Mouse (Mus musculus): ENCODE results near the gene Iqgap1. TPM values are rescaled to one million over a fixed set of nuclear protein-coding genes. Genes with fewer than 3 reads are reported as not detected.

Iqgap1 gene
- polyA plus RNA-seq, 2 experiments = 5.5 to 11.2 TPM

GRCm38 (mm10) chr7:80721041-80721440 is 104.7 kb downstream of the Iqgap1 start:
- Histone ChIP-seq H3K27me3 (ENCODE audit: control insufficient read depth, insufficient read depth, low read length) (no peaks in the 10 kb centered on the region), H3K4me3 (ENCODE audit: insufficient read depth in 1 of 2, low read depth in 2 of 2, low read length in 2 of 2) (no peak overlapping the region), H3K4me1 (replicated peaks; ENCODE audit: control insufficient read depth in 2 of 2, insufficient read depth in 2 of 2, low read length in 1 of 2) (peaks cover 12 to 25% of the 10 kb centered on the region in 2 experiments), H3K9ac (replicated peaks) (no peak overlapping the region), H3K27ac (no peak overlapping the region), H3K9me3 (ENCODE audit: control insufficient read depth, low read length) (no peaks in the 10 kb centered on the region), H3K36me3 (replicated peaks; ENCODE audit: control insufficient read depth, insufficient read depth, low read depth) (peaks cover 2% of the 10 kb centered on the region; the same call in 1 of the 2 replicates), H3K4me2 (ENCODE audit: low read depth) (no peak overlapping the region)
- no peak for DNase-seq (ENCODE audit: low read depth in 3 of 3, low spot score in 3 of 3)
- ATAC-seq (ENCODE audit: insufficient read depth) = no peak
- 67% methylated on average over 9 of the region's 9 CpGs for WGBS (ENCODE audit: insufficient replicate concordance)
- TF ChIP-seq CTCF (IDR thresholded peaks at IDR 0.05; ENCODE audit: low read depth) (no peak), EP300 (IDR thresholded peaks at IDR 0.05; ENCODE audit: low read depth) (no peak)

GRCm38 (mm10) chr7:80719582-80719981 is 106.2 kb downstream of the Iqgap1 start:
- peaks cover 12 to 28% of the 10 kb centered on the region in 2 experiments for H3K4me1 ChIP-seq (replicated peaks; ENCODE audit: control insufficient read depth in 2 of 2, insufficient read depth in 2 of 2, low read length in 1 of 2)
- no peak overlapping the region for H3K4me3 ChIP-seq (ENCODE audit: insufficient read depth in 1 of 2, low read depth in 2 of 2, low read length in 2 of 2)
- peak; percentile 22; the same call in 1 of the 2 replicates for TF ChIP-seq EP300 (IDR thresholded peaks at IDR 0.05; ENCODE audit: low read depth)
- no peak for TF ChIP-seq CTCF (IDR thresholded peaks at IDR 0.05; ENCODE audit: low read depth)
- H3K9me3 ChIP-seq (ENCODE audit: control insufficient read depth, low read length) = no peaks in the 10 kb centered on the region
- H3K4me2 ChIP-seq (ENCODE audit: low read depth) = no peak overlapping the region
- H3K9ac ChIP-seq (replicated peaks) = no peak overlapping the region
- H3K36me3 ChIP-seq (replicated peaks; ENCODE audit: control insufficient read depth, insufficient read depth, low read depth) = peaks cover 2% of the 10 kb centered on the region; the same call in 1 of the 2 replicates
- H3K27ac ChIP-seq = no peak overlapping the region
- 52% methylated on average over 7 of the region's 7 CpGs for WGBS (ENCODE audit: insufficient replicate concordance)
- ATAC-seq (ENCODE audit: insufficient read depth) = peak; percentile 58; the same call in 1 of the 2 replicates
- no peaks in the 10 kb centered on the region for H3K27me3 ChIP-seq (ENCODE audit: control insufficient read depth, insufficient read depth, low read length)
- no peak for DNase-seq (ENCODE audit: low read depth in 3 of 3, low spot score in 3 of 3)

DNA sequence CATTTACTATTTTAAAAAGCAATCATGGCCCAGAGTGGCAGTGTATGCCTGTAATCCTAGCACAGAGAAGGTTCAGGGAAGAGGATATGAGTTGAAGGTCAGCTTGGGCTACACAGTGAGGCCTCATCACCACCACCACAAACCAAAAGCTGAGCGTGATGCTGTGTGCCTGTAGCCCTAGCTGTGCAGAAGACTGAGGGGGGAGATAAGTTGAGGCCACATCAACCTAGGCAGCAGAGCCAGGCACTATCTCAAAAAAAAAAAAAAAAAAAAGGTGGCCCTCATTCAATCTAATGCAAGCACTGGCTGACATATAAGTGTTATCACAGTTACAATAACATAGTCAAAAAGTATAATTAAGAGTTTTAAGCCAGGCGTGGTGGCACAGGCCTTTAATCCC is 106.7 kb downstream of the Iqgap1 start:
- H3K9me3 ChIP-seq (ENCODE audit: control insufficient read depth, low read length) = no peaks in the 10 kb centered on the region
- no peak overlapping the region for H3K9ac ChIP-seq (replicated peaks)
- no peak overlapping the region for H3K4me3 ChIP-seq (ENCODE audit: insufficient read depth in 1 of 2, low read depth in 2 of 2, low read length in 2 of 2)
- TF ChIP-seq EP300 (IDR thresholded peaks at IDR 0.05; ENCODE audit: low read depth) (no peak), CTCF (IDR thresholded peaks at IDR 0.05; ENCODE audit: low read depth) (no peak)
- ATAC-seq (ENCODE audit: insufficient read depth) = peak; percentile 70
- WGBS (ENCODE audit: insufficient replicate concordance) = 20% methylated on average over 2 of the region's 2 CpGs
- no peak overlapping the region for H3K27ac ChIP-seq
- H3K4me2 ChIP-seq (ENCODE audit: low read depth) = no peak overlapping the region
- no peaks in the 10 kb centered on the region for H3K27me3 ChIP-seq (ENCODE audit: control insufficient read depth, insufficient read depth, low read length)
- DNase-seq (ENCODE audit: low read depth in 3 of 3, low spot score in 3 of 3) = no peak
- H3K36me3 ChIP-seq (replicated peaks; ENCODE audit: control insufficient read depth, insufficient read depth, low read depth) = peaks cover 2% of the 10 kb centered on the region; the same call in 1 of the 2 replicates
- peaks cover 12 to 28% of the 10 kb centered on the region in 2 experiments for H3K4me1 ChIP-seq (replicated peaks; ENCODE audit: control insufficient read depth in 2 of 2, insufficient read depth in 2 of 2, low read length in 1 of 2)

GRCm38 (mm10) chr7:80718471-80718870 is 107.3 kb downstream of the Iqgap1 start:
- Histone ChIP-seq H3K4me1 (replicated peaks; ENCODE audit: control insufficient read depth in 2 of 2, insufficient read depth in 2 of 2, low read length in 1 of 2) (peaks cover 12 to 28% of the 10 kb centered on the region in 2 experiments), H3K9me3 (ENCODE audit: control insufficient read depth, low read length) (no peaks in the 10 kb centered on the region), H3K4me2 (ENCODE audit: low read depth) (no peak overlapping the region), H3K9ac (replicated peaks) (no peak overlapping the region), H3K4me3 (ENCODE audit: insufficient read depth in 1 of 2, low read depth in 2 of 2, low read length in 2 of 2) (no peak overlapping the region), H3K27ac (no peak overlapping the region), H3K36me3 (replicated peaks; ENCODE audit: control insufficient read depth, insufficient read depth, low read depth) (peaks cover 2% of the 10 kb centered on the region; the same call in 1 of the 2 replicates), H3K27me3 (ENCODE audit: control insufficient read depth, insufficient read depth, low read length) (no peaks in the 10 kb centered on the region)
- ATAC-seq (ENCODE audit: insufficient read depth) = no peak
- no peak for DNase-seq (ENCODE audit: low read depth in 3 of 3, low spot score in 3 of 3)
- WGBS (ENCODE audit: insufficient replicate concordance) = 86% methylated on average over 8 of the region's 8 CpGs
- TF ChIP-seq CTCF (IDR thresholded peaks at IDR 0.05; ENCODE audit: low read depth) (no peak), EP300 (IDR thresholded peaks at IDR 0.05; ENCODE audit: low read depth) (no peak)

- peak; percentile 44 for TF ChIP-seq EP300 (IDR thresholded peaks at IDR 0.05; ENCODE audit: low read depth)
- TF ChIP-seq CTCF (IDR thresholded peaks at IDR 0.05; ENCODE audit: low read depth) = no peak
- DNase-seq (ENCODE audit: low read depth in 3 of 3, low spot score in 3 of 3) (no peak), ATAC-seq (ENCODE audit: insufficient read depth) (peak; percentile 60)
- Histone ChIP-seq H3K9me3 (ENCODE audit: control insufficient read depth, low read length) (no peaks in the 10 kb centered on the region), H3K4me2 (ENCODE audit: low read depth) (peak overlapping the region; percentile 9; the same call in 1 of the 2 replicates), H3K27ac (no peak overlapping the region), H3K27me3 (ENCODE audit: control insufficient read depth, insufficient read depth, low read length) (no peaks in the 10 kb centered on the region), H3K9ac (replicated peaks) (no peak overlapping the region), H3K36me3 (replicated peaks; ENCODE audit: control insufficient read depth, insufficient read depth, low read depth) (no peaks in the 10 kb centered on the region; the same call in 1 of the 2 replicates), H3K4me1 (replicated peaks; ENCODE audit: control insufficient read depth in 2 of 2, insufficient read depth in 2 of 2, low read length in 1 of 2) (peaks cover 12 to 28% of the 10 kb centered on the region in 2 experiments), H3K4me3 (ENCODE audit: insufficient read depth in 1 of 2, low read depth in 2 of 2, low read length in 2 of 2) (no peak overlapping the region)
- whole genome bisulfite sequencing (ENCODE audit: insufficient replicate concordance) = 28% methylated on average over 9 of the region's 9 CpGs
These were observed 109.0 kb downstream of the Iqgap1 start for GRCm38 (mm10) chr7:80716758-80717157.

Data from liver, embryonic 14.5 days (tissue).